Mouse (Mus musculus) activated CD4-positive, CD25-positive, alpha-beta regulatory T cell, adult 4 months (primary cell): ENCODE data around the gene Gga2. TPM values are rescaled to one million over a fixed set of nuclear protein-coding genes. Genes with fewer than 3 reads are reported as not detected.

ENCODE experiments used
- ATAC-seq: one replicate; pipeline ENCODE4 v1.8.0; 2017
- polyA plus RNA-seq, 2 experiments: library from polyadenylated mRNA; unstranded; fragments of 100-300 nt; shearing (Covaris generic); gene quantifications; one replicate each; pipeline ENCODE4 v1.2.1; 2017

The Gga2 gene
- polyA plus RNA-seq, result 1 to 10 TPM in 1 of 2 experiments, under 1 TPM in 1; 0.83 to 2.4 TPM

DNA sequence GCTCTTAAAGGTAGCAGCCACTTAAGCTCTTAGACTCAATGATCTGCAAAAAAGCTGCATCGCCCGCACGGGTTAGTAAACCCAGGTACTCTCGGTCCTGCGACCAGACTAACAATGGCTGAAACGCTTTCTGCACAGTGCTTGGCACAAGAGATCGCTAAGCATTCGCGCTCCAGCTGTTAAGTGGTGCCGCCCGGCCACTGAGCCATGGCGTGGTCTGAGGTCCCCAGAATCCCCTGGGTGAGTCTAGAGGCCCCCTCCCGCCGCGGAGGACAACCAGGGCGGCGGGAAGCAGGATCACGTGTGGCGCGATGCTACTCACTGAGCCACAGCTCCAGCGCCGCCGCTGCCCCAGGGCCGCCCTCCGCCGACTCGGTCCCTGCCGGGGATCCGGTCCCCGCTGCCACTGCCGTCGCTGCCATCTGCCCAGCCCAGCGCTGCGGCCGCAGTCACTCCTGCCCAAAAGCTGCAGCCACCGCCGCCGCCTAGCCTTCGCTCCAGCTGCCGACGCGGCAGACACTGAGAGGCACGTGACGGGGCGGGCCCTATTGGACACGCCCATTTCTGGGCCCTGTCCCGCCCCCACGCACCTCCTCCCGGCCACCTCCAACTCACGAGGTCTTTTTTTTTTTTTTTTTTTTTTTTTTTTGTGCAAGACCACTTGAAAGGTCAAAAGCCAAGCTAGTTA, at the start of gene Gga2:
Gene Gga2 (minus strand): TSS at position 556 of the 688 bp plus-strand sequence.
- ATAC-seq, result peak; percentile 91

DNA sequence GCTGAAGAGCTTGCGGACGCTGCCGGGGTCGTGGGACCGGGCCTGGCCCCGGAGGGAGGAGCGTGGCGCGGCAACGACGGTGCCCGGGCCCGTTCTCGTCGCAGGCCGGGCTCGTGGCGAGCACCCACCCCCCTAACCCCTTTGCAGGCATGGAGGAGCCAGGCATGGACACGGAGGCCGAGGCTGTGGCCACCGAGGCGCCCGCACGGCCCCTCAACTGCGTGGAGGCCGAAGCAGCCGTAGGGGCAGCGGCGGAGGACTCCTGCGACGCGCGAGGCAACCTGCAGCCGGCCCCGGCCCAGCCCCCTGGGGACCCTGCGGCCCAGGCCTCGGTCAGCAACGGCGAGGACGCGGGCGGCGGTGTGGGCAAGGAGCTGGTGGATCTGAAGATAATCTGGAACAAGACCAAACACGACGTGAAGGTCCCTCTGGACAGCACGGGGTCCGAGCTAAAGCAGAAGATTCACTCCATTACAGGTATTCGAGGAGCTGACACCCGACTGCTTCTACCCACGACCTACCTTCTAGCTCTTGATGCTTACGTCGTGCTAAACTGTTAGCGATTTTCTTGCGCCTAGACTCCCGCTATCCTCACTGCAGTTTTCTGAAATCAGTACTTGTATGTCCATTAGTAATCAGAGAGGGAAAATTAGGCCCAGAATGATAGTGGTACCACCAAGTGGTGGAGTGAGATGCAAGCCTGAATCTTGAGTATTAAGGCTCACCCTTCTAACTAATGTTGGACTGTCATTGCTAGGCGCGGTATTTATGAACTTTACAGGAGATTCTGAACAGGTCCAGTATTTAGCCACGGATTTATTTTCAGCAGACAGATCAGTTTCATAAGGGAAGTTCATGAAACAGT, 46.7 kb upstream of the Gga2 start:
- no peak for ATAC-seq

DNA sequence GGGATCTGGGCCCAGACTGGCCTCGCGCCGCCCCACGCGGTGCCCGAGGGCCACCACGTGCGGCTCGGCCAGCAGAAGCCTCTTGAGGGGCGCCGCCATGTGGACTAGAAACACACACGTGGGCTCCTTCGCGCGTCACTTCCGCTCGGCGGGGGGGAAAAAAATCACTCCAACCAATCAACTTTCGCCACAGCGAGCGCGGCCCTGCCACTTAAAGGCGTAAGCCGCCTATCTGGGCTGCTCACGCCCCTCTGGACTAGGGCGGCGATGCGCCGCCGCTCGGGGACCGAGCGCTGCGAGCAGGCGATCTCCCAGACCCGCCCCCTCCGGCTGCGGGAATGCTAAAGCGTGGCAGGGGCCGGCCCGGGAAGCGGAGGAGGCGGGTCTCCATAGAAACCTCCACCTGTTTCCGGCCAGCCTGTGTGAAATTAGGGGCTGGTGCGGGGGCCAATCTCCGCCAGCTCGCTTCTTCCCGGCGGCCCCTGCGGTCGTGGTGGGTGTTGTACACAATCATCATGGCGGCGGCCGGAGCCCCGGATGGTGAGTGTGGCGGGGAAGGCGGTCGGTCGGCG, 46.0 kb upstream of the Gga2 start, which contains the start of the genes Ubfd1 and Ears2:
Gene Ubfd1 (plus strand): TSS at position 231 of the 572 bp plus-strand sequence.
Gene Ears2 (minus strand): TSS at position 319 of the 572 bp plus-strand sequence.
- ATAC-seq, result peak; percentile 83

DNA sequence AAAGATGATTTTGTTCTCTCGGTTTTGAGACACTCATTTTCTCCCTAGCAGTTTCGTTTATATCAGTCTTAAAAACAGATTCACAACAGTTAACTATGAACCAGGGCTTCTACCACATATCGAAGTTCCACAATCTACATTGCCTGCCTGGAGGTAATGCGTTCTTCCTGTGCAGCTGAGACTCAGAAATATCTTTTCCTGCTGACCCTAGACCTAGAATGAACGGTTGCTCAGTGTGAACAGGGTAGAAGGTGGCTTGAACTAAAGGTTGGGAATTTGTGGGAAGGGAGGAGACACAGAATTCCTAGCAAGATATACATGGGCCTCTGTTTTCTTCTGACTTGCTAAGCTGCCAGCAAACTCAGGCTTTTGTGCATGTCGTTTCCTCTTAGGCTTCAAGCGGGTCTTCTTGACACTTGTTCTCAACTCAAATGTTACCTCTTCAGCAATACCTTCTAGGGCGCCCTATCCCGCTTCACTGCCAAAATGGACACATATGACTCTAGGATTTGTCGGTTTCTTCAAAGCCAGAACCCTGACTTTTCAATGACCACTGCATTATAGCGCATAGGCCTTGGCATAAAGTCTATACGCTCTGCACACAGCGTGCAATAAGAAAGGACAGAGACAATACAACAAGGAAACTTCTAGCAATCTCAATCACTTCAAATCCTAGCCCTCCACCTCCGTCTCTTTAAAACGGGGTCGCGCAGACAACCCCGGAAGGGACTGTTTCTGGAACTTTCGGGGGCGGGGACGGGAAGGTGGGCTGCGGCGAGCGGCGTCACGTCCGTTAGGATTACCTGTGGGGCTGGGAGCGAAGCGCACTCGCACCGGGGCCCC, 45.3 kb upstream of the Gga2 start:
- ATAC-seq, result peak; percentile 1

DNA sequence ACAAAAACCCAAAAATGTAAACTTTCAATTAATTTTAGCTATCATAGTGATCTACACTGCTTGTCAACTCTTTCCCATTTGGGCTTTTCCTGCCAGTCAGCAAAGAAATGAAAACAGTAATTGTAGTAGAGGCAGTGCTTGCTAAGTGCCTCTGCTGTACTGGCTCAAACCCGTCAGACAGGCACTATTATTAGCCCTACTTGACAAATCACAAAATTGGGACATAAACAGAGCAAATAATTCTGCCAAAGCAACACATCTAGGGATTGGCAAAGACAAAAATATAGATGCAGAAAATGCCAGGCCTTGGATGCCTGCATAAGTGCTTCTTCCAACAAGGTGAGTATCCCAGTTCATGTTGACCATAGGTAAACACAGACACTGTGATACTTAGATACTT, 44.6 kb upstream of the Gga2 start:
- no peak for ATAC-seq

DNA sequence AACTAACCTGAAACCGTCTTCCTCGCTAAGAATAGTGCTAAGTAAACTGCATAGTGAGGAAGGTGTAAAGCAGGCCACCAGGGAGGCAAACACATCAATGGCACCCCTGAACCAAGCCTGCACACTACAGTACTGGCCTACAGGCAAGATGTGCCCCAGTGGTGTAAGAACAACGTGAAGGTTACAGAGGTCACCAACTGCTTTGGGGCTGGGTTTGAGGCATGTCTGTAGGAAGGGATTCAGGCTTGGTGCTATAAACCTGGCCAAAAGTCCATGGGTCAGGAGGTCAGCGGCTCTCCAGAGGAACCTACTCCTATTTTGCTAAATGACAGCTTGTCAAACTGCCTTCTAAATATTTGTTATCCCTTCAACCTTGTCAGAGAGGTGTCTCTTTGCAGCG, 35.6 kb upstream of the Gga2 start:
- no peak for ATAC-seq

DNA sequence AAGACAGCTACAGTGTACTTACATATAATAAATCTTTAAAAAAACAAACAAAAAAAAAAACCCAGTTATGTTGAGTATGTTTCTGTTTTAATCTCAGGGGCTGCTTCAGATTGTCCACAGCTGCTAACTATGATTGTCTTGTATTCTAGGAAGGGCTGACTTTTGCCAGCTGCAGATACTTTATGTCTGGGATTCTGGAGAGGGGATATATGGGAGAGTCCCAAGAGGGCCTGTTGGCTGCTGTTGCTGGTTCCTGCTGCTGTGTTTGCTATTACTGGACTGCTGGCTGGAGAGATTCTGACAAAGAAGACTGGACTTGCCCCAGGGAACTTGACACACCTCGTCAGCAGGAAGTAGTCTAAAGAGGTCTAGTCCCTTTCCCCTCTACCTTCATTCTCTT, 29.8 kb upstream of the Gga2 start:
- no peak for ATAC-seq

DNA sequence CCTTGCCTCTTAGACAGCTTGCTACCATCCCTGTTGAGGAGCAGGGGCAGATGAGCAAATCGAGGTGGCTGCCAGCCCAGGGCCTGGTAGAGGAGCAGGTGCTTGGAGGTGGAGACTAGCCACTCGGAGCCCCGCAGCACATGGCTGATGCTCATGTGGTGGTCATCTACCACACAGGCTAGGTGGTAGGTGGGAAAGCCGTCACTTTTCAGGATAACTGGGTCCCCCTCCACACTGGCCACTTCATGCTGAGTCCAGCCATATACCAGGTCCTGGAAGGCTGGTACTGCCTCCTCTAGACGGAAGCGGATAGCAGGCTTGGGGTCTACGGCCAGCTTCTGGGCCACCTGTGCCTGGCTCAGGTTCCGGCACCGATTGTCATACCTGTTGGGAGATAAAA, 27.2 kb upstream of the Gga2 start:
- no peak for ATAC-seq

DNA sequence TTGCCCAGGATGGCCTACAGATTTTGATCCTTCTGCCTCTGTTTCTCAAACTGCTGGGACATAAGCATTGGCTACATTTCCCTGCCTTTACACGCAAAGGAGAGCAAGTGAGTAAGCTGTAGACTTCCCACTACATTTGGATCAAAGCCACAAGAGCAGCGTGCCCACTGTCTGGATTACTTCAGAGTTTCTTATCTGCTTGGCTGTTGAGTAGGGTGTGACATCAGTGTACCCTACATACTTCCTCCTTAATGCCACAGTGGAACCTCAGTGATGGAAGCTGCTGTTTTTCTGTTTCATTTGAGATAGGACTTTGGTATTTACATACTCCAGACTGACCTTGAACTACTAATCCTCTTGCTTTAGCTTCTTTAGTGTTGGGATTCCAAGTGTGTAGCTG, 25.8 kb upstream of the Gga2 start:
- no peak for ATAC-seq

DNA sequence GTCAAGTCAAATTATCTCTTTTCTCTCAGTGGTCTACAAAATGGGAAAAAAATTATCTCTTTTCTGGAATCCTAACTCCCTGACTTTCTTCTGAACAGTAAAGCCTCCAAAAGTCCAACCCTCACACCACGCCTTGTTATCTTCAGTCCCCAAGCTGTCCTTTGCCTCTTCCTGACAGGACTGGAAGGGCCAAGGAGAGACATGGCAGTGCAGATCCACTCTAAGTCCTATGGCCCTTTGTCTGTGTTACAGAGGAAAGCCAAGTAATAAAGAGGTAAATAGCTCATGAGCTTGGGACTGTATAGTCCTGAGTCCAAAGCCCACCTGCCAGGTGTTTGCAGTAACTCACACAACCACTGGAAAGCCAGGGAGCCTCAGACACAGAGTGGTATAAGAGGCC, 24.7 kb upstream of the Gga2 start:
- no peak for ATAC-seq

DNA sequence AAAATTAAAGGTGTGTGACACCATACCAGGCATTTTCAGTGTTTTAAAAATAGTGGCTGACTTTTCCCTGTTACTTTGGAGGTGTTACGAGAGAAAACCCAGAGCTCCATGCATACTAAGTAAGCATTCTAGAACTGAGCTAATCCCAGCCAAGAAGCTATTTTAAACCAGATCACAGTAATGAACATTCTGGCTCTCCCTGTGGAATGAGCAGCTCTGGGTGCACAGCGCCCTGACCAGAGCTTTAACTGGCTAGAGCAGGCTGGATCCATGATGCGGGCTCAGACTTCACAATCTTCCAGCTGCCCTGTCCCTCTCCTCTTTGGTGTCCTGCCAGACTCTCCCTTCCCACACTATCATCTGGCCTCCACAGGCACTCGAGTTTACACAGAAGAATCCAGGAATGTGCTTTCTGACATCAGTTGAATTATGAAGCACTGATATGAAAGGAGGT, 24.2 kb upstream of the Gga2 start:
- ATAC-seq, result no peak

DNA sequence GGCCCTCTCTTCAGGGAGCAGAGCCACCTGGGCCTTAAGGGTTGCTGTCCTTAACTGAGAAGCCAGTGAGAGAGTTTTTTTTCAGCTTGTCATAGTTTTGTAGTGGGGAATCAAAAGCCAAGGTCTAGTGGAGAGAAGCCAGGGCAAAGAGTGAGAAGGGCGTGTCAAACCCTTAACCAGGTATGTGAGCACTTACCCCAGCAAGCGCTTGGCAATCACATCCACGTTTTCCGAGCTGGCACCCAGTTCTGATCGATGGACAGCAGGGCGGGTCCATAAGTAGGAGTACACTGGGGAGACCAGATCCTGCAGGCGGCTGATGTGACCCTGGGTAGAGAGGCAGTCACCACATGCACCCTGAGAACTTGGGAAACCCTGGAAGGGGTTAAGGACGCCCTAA, 23.1 kb upstream of the Gga2 start:
- no peak for ATAC-seq

DNA sequence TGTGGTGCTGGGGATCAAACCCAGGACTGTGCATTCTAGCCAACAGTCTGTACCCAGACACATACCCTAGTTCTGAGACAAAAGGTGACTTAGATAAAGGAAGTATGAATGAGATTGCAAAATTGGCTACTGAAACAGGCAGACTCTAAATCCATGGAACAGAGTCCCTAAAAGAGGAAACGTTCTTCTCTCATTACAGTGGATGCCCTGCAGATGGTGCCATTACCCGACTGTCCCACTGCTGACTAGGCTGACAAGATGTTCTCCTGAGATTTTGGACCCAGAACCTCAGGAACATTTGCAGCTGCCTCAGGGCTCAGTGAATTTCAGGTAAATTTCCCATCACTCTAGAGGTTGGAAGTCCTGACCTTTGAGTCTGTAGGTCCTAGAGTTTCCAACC, 13.3 kb upstream of the Gga2 start:
- no peak for ATAC-seq

DNA sequence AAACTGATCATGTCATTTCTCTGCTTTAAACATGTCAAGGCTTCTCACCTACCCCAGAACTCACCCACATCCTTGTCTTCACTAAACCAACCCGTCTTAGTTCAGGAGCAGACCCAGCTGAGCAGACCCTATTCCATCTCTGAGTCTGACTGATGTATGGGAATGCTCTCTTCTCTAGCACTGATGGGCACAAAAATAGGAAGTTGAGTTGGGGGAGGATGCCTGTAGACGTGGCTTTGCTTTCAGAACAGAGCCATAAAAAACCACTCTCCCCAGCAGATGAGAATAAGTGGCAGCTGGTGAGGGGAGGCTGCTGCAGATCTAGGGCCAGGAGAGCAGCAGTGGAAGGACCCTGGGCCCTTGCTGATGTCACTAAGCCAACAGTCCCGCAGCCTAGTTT, 12.3 kb upstream of the Gga2 start:
- ATAC-seq, result no peak

DNA sequence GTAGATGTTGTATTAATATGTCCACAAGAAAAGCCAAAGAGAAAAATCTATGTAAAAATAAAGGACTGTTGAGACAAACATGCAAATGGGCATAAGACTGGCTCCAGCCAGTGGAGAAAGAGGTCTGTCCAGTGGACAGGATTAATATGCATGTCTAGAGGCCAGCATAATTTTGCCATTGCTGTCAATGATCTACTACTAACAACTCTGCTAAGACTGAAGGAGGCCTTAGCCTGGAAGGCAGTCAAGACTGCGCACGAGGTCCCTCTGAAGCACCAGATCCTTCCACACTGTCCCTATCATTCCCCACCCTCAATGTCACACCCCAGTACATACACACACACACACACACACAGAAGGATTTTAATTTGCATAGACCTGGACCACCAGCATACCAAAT, 1.1 kb upstream of the Gga2 start:
- ATAC-seq, result no peak

DNA sequence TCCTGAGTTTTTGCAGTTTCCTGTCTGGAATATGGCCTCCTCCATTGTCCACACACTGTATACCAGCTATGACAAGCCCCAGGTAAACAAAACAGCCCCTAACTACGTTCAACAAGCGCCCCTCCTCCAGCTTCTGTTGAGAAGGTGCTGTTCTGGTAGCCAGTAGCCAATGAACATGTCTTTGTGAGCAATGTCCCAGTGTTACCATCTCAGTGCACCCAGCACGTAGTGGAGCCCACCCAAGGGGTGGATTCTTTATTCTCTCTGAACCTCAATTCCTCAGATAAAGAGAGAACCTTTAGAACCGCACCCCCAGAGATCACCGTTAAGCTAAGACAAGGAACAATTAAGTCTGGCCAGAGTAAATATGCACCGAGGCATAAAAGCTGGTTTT, 752 bp downstream of the Gga2 start:
- ATAC-seq, result no peak

DNA sequence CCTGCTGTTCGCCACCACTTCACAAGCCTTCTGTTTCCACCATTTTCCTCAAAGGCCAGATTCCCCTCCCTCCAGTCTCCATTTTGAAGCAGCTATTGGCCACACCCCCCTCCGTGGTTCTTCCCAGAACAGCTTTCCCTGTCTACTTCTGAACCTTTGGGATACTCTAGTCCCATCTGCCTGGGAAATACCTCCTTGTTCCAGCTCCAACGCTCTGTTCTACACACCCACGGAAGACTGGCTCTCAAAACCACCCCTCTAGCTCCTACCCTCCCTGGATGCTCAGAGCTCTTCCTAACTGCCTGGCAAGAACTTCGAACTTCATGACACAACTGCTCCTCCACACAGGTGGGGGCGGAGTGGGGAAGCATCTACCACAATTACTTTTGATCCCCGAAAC, 2.0 kb downstream of the Gga2 start:
- no peak for ATAC-seq

DNA sequence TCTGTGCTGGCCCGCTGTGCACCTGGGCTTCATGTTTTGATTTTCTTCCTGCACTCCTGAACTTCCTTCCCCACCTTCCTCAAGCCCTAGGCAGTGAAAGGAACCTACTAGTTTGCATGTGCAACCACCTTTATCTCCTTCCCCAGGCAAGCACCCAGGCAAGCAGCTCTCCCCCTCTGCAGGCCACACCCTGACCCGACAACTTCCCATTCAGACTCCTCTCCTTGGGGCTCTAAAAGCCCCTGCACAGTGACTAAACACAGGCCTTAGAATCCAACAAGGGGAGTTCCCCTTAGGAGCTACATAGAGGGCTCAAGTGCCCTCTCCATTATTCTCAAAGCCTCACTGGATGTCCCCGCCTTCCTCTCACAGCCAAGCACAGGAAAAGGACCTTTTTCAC, 2.8 kb downstream of the Gga2 start:
- ATAC-seq, result no peak

DNA sequence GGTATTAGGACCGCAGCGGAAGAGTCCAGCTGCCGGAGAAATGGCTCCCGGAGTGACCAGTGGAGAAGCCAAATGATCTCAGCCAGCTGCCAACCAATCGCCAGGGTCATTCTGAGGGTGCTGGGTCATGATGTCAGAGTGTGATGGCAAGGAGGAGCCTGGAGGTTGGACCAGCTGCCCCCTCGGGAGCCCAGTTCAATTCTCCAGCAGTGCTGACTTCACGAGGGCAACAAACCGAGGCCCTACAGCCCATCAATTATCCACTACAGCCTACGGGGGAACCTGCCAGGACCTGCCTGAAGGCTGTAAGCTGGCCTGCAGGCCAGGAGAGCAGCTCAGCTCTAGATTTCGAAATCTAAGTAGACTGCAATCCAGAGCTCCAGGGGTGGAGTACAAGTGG, 5.3 kb downstream of the Gga2 start:
- no peak for ATAC-seq

DNA sequence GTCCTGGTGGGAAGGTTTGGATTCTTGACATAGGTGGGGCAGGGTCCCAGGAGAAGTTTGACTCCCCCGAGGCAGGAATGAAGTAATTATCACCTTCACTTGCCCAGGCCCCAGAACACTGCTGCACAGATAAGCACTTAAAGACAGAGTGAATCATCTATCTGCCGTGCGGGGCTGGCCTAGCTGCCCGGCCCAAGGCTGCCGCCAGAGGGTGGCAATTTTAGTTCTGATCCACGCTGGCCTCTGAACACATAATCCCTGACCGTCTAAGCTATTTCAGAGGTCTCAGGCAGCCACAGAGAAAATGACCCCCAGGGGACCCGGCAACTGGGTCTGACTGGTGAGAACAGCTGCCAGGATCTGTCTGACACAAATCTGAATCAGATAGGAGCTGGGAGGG, 5.9 kb downstream of the Gga2 start:
- ATAC-seq, result no peak

DNA sequence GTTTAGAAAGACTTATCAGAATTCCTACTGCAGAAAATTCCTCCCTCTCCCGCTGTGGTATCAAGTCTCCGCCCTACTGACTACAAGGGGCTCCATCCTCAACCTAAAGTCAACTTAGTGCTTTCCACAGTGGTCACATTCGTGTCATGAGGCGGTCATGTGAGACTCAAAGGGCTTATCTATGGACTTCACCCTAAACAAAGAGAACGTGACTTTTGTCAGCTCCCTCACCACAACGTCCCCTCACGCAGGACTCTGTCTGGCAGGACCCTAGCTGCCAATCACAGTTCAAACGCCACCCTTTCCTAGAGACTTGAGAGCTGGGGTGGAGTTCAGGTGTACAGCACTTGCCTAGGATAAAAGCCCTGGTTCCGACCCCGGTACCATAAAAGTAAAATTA, 8.1 kb downstream of the Gga2 start:
- no peak for ATAC-seq

DNA sequence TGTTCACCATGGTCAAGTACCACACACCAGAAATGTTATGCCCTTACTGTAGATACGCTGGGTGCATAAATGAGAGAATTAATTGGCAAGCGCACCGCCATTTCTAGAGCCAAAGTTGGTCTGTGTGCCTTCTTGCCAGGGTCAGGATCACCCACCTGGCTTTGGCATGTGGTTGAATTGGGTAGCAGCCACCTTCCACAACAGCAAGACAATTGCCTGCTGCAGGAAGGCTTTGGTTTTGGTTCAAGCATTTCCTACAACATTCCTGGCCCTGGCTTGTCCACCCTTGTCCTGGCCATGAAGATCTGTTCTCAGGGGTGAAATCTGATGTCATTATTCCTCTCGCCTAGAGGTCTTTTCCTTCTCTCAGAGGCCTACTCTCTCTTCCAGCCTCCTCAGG, 8.7 kb downstream of the Gga2 start:
- no peak for ATAC-seq

DNA sequence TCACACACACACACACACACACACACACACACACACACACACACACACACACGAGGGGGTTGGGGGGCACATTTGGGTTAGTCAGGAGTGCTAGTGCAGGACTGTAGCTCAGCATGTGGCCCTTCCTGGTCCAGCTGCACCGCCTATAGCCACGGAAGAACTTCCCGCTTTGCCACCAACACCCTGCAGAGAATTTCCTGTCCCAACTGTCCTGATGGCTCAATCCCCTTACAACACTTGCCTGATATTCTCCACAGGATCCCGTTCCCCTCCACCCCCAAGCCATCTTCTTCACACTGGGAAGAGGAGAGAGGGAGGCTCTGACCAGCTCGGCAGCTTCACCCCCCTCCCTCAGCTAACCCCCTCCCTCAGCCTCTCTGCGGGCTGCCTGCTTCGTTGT, 20.6 kb downstream of the Gga2 start:
- ATAC-seq, result no peak
